Mouse (Mus musculus): Measurements from ENCODE around the gene Gm20914.
"Not testable (repeated sequence)": the region's sequence is repeated elsewhere in the genome, so short reads cannot be mapped to it uniquely, and the experiment has no call there.

Gm20914 gene

DNA sequence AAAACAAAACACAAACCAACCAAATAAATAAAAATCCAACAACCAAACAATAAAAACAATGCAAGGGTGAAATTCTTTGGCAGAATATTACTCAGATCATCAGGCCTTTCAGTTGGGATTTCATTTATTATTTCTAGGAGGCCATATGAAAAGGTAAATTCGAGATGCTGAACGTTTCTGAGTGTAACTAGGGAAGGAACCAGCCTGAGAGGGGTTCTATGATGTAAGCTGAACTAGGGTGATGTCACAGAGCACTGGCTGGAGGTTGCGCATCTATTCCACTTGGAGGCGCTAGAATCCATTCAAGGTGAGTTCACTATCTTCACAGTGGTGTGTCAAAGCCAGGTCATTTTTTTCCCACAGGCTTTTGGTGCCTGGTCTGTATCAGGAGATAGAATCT is at the start of gene Gm20914:
Gene Gm20914 (plus strand): TSS at position 301 of the 400 bp plus-strand sequence.
- DNase-seq (ENCODE audit: low spot score) = not testable (repeated sequence)
